Mouse (Mus musculus): ENCODE data around the gene Wasf2.

The Wasf2 gene

DNA sequence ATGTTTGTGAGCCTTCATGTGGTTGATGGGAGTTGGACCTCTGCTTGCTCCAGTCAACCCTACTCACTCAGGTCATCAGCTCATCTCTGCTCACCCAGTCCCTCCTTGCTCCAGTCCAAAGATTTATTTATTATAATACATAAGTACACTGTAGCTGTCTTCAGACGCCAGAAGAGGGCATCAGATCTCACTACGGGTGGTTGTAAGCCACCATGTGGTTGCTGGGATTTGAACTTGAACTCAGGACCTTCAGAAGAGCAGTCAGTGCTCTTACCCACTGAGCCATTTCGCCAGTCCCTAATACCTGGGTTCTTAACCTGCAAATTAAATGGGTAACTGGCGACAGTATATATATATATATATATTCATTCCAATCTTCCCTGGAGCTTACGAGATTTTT is 105.1 kb downstream of the Wasf2 start:
- ATAC-seq (ENCODE audit: low TSS enrichment): no peak

DNA sequence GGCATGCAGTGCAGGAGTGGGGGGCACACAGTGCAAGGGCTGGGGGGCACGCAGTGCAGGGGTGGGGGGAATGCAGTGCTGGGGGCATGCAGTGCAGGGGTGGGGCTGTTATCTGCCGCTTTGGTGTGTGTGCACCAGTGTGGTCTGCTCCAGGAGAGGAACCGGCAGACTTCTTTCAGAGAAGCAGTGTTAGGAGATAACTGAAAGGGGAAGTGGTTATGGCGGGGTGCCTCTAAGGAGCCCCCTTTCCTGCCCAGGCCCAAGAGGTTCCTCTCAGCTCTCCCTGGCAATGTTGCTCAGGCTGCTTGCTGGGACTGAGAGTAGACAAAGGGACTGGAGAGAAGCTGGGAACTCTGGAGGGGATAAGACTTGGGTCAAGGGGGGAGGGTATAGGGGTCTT is 107.6 kb downstream of the Wasf2 start:
- no peak for ATAC-seq (ENCODE audit: low TSS enrichment)

DNA sequence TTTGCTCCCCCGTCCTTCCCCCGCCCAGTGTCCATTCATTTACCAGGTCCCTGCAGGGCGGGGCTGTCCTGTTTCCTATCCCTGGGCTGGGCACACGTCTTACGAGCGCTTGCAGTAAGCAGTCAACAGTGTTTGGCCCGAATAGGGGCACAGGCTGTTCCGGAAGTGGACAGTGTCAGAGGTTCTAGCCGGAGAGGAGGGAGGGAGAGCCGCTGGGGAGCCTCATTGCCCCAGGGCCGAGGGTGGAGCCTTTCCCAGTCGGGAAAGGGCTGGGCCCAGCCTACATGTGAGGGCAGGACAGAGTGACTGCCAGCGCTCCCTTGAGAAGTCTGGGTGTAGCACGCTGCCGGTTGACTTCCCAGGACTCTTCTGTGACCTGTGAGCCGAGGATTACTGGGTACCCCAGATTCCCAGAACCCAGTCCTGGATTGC is 110.2 kb downstream of the Wasf2 start, which contains the start of gene Map3k6:
TSS of gene Map3k6 (plus strand) at position 329 of the 432 bp plus-strand sequence.
- ATAC-seq (ENCODE audit: low TSS enrichment): peak; percentile 7; the same call in 1 of the 2 replicates

DNA sequence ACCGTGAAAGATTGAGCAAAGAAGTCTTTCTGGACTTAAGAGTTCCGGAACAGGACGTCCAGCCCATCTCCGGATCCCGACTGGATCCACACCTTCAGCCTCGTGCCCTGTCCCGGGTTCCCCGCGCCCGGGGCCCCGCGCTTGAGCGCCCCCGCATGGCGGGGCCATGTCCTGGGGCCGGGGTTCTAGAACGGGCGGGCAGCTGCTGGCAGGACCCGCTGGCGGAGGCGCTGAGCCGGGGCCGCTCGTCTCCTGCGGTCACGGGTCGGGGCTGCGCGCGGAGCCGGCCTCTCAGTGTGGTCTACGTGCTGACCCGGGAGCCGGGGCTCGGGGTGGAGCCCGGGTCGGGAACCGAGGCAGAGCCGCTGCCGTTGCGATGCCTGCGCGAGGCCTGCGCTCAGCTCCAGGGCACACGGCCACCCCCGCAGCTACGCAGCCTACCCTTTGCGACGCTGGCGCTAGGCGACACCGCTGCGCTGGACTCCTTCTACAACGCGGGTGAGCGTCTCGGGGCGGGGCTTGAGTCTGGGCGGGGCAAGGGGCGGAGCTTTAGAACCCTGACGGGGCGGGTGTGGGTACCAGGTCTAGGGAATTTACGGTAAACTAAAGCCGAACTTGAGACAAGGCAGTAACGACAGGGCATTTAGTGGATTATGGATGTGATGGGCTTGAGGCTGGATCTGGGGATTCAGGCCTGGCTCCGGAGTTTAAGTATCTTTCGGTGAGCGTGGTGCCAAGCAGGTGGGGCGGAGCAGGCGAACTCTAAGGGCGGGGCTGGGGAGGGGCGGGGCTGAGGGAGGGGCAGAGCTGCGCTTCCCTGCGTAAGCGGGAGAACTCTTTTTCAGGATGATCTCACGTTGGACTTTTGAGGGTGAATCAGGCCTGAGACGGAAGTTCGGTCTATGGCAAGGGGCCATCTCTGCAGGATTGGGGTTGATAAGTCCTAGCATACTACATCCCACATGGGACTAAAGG is 110.9 kb downstream of the Wasf2 start:
- ATAC-seq (ENCODE audit: low TSS enrichment): peak; percentile 94

DNA sequence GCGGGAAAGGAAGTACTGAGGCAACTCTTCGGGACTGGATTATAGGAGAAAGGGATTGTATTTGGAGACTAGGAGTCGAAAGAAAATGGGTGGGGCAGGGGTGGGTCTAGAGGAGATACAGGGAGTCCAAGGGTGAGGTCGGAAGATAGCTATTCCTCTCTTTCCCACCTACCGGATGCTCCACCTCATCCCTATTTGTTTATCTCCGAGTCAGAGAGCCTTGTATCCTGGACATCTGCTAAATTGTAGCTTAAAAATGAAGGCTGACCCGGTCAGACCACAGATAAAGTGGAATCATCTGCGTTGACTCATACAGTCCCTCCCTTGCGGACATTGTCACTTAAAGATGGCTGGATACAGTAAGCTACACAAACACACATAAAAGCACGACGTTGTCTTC is 111.6 kb downstream of the Wasf2 start:
- no peak for ATAC-seq (ENCODE audit: low TSS enrichment)

DNA sequence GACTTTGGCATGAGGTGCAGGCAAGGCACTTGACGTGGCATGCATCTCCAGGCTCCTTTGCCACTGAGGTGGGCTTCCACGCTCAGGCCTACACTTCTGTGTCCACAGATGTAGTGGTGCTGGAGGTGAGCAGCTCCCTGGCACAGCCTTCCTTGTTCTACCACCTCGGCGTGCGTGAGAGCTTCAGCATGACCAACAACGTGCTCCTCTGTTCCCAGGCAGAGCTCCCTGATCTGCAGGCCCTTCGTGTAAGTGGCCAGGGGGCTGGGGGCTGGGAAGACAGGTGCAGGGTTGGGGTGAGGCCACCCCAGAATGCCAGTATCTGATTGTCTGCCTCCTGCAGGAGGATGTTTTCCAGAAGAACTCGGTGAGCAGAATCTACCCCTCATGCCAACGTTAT is 112.4 kb downstream of the Wasf2 start:
- ATAC-seq (ENCODE audit: low TSS enrichment): no peak

DNA sequence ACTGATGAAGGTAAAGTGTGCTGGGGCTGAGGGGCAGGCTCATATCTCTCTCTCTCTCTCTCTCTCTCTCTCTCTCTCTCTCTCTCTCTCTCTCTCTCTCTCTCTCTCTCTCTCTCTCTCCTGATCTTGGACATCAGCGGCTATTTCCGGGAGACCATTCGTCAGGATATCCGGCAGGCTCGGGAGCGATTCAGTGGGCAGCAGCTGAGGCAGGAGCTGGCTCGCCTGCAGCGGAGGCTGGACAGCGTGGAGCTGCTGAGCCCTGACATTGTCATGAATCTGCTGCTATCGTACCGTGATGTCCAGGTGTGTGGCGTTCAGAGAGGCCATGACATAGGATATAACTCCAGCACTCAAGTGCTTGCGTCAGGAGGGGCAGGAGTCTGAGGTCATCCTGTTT is 113.2 kb downstream of the Wasf2 start:
- ATAC-seq (ENCODE audit: low TSS enrichment): no peak

DNA sequence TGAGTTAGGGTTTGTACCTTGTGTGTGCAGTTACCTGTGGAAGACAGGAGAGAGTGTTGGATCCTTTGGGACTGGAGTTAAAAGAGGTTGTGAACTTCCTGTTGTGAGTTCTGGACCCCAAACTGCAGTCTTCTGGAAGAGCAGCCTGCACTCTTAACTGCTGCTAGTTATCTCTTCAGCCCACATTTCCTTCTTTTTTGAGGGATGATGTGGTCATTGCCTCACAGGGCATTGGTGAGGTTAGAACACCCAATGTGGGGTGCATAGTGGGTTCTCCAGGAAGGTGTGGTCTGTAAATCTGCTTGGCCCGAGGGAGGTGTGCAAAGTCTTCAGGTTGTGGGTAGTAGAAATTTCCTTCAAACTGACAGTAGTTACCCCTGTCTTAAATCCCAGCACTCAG is 114.0 kb downstream of the Wasf2 start:
- ATAC-seq (ENCODE audit: low TSS enrichment): no peak

DNA sequence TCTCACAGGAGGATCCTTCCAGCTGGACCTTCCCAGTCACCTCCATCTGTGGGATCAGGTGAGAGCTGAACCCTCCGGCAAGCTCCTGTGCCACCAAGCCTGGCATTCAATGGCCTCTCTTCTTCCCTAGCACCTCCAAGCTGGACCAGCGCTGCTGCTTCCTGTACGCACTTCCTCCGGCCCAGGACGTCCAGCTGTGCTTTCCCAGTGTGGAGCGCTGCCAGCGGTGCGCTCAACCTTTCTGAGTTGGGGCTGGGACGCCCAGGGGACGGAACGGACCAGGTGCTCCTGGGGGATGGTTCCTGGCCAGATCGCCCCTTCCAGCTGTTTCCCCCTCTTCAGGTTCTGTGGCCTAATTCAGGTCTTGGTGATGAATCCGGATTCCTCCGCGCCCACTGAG is 116.8 kb downstream of the Wasf2 start:
- no peak for ATAC-seq (ENCODE audit: low TSS enrichment)

DNA sequence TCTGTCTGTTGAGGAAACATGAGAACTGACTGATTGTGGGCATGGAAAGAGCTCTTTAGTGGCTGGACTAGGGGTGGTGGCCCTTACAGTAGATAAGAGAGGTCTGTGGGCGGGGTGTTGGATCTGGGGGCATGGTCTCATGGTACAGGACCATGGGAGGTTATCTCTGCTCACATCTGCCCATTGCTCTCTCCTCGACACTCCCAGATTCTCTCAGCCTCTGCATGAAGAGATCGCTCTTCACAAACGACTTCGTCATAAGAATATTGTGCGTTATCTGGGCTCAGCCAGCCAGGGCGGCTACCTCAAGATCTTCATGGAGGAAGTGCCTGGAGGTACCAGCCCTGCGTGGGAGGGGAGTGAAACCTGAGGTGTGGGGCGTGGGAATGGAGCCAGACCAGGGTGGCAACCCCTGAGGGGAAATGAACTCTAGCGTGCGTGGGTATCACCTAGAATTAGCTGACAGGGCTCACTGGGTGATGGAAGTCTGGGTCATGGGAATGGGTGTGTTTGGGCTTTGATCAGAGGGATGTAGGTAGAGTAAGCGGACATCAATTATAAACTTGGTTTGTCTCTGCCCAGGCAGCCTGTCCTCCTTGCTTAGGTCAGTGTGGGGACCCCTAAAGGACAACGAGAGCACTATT is 117.6 kb downstream of the Wasf2 start:
- no peak for ATAC-seq (ENCODE audit: low TSS enrichment)
